Mouse (Mus musculus) small intestine, adult 2 months (tissue): Measurements from ENCODE around the gene Map4k4.

Source experiments
- CTCF ChIP-seq: fragments of 200-500 bp; IDR thresholded peaks from 2 replicates; pipeline ENCODE4 v1.5.1; 2012; ENCODE audit warnings: low read depth, mild to moderate bottlenecking, control low read depth, inconsistent platforms, low read length, moderate library complexity, mixed read lengths; ENCODE audit not compliant: insufficient replicate concordance, insufficient read length; ENCODE audit errors: extremely low read depth
- POLR2A ChIP-seq: fragments of 200-500 bp; IDR thresholded peaks from 2 replicates; pipeline ENCODE4 v1.6.1; 2012; ENCODE audit warnings: low read depth, mild to moderate bottlenecking, control low read depth, inconsistent platforms, low read length, moderate library complexity

DNA sequence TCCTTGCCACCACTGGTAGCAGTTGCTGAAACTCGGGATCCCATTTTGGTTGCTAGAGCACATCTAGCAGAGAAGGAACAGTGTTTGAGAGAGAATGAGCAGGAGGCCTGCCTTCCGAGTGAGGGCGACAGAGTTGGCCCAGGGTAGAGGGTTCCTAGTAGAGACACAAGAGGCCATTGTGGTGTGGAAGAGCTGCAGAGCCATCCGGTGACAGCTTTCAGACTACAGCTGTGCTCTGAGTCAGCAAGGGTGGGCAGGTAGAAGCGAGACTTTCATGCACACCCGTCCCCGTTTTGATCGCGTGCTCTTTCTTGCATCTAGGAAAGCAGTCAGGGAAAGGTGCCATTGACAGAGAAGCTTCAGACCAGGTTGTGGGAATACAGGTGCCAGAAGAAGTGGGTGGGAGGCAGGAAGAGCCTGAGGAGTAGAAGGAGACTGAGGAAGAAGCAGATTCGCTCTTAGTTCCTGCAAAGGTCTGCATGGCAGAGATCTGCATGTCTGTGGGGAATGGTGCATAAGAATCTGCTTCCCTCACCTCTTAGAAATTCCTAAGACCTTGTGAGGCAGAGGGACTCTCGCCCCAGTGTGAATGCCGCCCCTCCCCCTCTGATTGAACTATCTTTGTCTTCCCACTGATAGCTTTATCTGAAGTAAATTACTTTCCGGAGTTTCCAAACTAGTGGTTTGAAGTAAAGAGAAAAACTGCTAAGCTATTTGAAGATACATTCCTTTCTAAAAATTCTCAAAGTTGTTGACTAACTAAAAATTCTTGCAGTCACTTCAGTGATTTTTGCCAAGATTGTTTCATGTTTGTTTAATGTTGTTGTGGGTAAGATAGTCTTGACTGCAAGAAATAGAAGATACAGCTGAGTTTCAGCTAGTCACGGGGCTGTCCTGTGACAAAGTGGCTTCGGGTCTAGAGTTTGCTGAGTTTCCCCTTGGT lies 23.0 kb downstream of the Map4k4 start:
- TF ChIP-seq CTCF (no peak), POLR2A (no peak)
